Mouse (Mus musculus) cerebellum, adult 8-10 months (tissue): ENCODE measurements at regions not wholly inside any gene's neighbourhood (a gene's known extent, or its start where the extent isn't known, plus 50 kb on each side); places are given as distances from the start of the nearest gene placed in this dataset.

Source experiments
- DNase-seq: peaks from one replicate; pipeline ENCODE4 v3.0.0; 2022

DNA sequence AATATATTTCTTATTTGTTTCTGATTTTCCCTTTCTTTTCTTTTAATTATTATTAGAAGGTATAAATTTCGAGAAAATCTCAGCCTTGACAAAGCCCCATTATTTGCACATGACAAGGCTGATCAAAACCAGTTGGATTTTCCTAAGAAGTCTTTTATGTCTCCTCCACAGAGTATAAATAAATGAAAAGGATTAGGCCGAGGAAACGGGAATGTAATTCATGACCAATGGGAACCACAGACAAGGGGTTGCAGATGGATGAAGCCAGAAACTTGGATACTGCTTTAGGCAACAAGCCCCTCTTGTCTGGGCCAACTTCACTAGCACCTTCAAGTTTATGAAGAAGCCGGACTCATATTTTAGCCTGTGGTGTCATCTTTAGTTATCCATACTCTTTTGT, 542.4 kb downstream of the Epha4 start:
- DNase-seq = no peak

DNA sequence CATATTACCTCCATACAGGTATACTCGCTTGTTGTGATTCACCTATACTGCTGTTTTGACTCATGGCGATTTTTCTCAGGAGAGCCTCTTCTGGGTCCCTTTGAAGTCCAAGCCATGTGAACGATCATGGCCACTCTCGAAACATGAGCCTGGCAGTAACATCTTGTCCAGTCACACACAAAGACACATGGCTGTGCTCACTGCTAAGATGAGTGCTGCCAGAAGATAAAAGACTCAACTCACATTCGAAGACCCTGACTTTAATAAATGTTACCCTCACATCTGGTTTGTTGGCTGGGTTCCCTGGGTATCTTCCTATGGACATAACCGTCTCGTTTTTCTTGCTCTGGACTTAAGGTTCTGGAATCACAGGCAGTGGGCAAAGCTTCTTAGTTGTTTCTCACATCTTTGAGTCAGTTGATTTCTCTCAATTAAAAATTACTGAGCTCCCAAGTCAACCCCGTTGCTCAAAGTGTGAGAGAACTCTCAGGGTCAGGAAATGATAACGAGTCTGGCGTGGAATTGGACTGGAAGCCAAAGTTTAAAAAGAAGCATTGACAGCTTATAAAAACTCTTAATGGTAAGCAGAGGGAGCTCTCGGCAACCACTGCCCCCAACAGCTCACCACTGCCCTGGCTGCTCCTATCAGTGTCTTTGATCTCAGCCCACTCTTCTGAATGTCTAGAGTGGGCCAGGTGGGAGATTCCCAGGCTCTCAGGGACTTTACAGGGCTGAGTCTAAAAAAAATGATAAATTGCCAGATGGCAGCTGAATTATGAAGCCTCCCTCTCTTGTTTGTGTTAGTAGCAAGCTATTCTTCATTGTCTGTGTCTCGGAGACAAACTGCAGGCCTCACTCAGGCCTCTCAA, 539.6 kb downstream of the Epha4 start:
- DNase-seq = no peak

GRCm38 (mm10) chr1:76980498-76981152, 534.3 kb downstream of the Epha4 start:
- DNase-seq = no peak

GRCm38 (mm10) chr1:76993776-76994175, 521.1 kb downstream of the Epha4 start:
- DNase-seq = no peak

- no peak for DNase-seq
Observed at GRCm38 (mm10) chr1:77008001-77008400, 506.9 kb downstream of the Epha4 start.

DNA sequence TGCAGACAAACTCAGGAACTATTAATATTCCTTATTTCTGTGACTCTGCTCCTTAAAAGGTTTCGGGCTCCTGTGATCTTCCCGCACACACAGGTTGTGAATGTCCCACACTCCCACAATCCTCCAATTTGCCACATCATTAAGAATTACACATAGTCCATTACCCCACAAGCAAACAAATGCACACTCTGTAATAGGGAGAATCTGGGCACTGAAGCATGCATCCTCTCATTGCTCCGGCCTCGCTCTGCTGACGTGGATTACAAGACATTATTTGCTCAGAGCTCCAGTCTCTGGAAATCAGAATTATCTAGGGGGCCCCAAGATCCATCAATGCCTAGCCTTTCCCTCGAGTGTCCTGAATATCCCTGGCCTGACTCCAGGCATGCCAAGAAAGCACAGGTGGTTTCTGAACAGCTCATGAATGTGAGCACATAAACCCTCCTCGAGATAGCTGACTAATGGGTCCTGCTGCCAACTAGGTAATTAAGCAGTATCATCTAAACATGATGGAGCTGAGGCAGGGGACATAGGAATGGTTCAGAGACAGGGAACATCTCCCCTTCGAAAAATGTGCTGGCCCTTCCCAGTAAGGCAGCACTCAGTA, 504.2 kb downstream of the Epha4 start:
- DNase-seq = peak; percentile 9

DNA sequence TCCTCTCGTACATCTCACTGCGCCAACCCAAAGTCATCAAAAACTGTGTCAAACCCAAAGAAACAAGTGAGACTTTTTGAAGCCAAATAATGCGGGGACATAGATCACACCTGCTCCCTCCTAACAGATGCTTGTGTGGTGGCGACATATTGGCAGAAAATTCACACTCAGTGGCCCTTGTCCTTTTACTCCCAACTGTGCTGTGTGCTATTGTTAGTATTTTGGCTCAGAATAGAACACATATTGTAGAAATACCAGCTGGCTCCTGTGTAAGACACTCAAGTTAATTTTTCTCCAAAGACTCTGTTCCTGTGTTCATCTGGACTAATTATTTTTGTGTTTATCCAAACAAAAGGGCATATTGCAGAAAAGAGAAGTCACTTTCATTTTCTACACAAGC, 487.2 kb downstream of the Epha4 start:
- DNase-seq = peak; percentile 60

GRCm38 (mm10) chr1:77028216-77028615, 486.7 kb downstream of the Epha4 start:
- DNase-seq = peak; percentile 20

DNA sequence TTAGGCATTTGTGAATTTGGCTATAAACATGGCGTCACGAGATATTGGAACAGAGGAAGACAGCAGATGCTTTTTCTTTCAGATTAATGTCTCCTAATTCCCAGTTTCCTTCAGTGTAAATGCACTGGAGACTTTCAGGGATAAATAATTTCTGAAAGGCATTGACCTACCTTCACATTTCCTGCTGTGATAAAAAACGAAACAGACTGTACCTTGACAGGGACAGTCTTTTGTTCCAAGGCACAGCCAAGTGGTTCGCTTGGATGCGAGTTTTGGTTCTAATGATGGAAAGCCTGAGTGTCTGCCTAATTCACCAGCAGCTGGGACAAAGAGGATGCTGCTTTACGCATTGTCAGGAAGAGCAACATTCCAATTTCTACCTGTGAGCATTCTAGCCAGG, 485.8 kb downstream of the Epha4 start:
- DNase-seq = peak; percentile 21

DNA sequence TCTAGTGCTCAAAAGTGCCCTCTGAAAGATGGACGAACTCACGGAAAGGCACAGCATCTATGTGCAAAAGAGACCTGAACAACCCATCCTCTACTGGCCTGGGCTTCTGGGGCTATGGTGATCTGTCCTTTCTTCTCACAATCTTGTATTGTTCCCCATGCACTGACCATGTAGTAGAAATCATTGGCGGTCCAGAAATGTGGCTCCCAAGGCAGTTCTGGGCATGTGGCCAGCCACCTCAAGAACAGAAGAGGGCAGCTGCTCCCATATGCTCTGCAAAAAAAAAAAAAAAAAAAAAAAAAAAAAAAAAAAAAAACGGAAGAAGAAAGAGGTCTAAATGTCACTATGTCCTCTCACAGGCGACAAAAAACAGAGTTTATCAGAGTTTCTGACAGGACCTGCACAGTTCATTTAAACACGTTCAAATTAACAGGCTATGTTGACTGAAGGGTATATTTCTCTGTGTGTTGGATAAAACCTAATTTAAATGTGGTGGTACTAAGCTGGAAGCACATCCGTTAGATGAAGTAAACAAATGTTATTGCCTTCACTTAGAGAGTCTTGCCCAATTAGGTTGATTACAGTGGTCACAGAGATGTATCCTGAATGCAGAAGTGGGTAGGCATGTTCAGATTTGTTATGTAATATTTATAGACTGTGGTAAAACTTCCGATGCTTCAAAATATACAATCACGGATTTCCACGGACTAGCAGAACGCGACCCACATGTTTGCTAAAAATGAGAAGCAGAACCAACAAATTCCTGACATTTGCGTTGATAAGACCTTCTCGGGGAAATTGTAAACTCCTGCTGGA, 470.9 kb downstream of the Epha4 start:
- DNase-seq = peak; percentile 68

DNA sequence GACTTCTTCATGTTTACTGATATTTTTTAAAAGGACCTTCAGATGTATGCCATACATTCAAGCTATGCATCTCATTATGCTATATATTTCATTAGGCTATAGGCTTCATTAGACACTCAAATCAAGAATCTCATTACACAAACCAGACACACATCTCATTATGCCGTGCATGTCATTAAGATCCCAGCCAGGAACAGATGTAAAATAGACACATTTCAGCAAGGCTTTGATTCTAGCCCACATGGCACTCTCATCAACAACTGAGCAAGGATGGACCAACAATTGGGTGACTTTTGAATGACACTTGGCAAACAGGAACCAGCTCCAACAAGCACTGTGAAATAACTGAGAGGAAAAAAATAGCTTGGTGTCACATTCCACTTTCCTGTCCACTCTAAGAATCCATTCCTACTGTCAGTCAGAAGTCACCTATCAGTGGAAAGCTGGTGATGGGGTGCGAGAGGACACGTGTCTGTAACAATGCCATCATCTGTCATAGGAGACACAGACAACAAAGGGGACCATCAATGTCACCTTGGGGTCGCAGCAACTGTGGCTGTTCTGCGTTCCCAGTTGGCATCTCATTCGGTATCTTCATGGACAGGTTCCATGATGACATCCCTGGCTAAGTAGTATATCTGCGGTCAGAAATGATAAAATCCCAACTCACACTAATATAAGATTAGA, 466.0 kb downstream of the Epha4 start:
- DNase-seq = no peak

GRCm38 (mm10) chr1:77051239-77051638, 463.6 kb downstream of the Epha4 start:
- no peak for DNase-seq

DNA sequence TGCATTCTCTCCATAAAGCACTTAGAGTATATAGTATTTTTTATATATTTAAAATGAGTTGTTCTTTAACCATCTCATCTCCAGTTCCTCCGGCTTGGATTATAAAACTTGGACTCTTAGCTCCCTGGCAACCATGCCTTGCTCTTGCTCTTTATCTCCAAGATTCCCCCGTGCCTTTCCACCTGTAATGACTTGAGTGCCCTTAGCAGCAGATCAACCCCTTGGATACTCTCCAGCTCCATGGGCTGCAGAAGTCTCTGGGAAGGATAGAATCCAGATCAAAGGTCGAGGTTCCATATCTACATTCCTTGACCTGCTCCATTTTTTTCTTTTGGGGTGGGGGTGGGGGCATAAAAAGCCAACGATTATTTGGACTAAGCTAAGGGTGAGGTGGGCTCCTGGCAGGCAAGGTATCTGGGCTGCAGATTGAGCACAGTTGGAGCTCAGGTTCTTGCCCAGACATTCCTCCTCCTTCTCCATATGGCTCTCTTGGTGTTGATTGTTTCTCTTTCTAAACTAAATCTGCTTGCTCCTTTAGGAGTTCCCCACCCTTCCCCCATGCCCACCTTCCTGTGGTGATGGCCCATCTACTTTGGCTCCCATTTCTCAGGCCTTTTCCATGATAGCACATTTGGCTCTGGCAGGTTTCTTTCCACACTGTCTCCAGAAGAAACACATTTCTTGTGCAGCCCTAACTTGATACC, 460.9 kb downstream of the Epha4 start:
- peak; percentile 79 for DNase-seq

DNA sequence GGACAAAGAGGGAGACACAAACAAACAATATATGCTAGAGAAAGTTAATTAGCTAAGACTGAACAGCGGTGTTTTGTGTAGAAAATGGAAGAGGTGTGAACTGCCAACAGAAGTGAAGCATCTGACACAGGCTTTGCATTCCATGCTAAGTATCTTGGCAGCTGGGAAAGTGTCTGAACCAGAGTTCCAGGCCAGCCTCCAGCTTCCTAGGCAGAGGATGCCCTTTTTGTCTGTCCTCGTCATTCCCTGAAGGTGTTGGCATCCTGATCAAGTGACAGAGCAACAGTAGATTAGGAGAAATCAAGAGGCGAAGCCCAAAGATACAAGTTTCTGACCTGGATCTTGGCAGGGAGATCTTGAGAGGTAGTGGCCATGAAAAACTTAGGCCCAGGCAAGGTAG, 452.4 kb downstream of the Epha4 start:
- DNase-seq = no peak

DNA sequence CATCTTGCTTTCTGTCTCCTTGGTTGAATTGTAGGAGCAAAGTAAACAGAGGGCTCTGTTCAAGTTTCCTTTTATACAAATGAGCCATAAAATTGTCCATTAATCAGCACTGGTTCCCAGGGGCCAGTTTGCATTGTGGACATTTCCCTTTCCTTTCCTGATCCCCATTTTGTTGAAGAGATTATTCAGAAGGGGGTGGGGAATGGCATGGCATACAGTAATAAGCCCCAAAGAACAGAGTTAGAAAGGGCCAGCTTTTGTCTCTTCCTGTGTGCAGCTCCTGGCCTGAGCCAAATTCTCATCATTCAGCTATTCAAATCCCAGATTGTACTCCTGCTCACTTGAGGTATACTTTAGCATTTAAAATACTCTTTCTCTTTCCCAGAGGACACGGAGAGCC, 441.8 kb downstream of the Epha4 start:
- DNase-seq = no peak

GRCm38 (mm10) chr1:77074926-77075885, 439.7 kb downstream of the Epha4 start:
- peak; percentile 67 for DNase-seq

- DNase-seq = no peak
Observed at GRCm38 (mm10) chr1:77080767-77081166, 434.1 kb downstream of the Epha4 start.

GRCm38 (mm10) chr1:77081660-77082059, 433.2 kb downstream of the Epha4 start:
- peak; percentile 23 for DNase-seq

DNA sequence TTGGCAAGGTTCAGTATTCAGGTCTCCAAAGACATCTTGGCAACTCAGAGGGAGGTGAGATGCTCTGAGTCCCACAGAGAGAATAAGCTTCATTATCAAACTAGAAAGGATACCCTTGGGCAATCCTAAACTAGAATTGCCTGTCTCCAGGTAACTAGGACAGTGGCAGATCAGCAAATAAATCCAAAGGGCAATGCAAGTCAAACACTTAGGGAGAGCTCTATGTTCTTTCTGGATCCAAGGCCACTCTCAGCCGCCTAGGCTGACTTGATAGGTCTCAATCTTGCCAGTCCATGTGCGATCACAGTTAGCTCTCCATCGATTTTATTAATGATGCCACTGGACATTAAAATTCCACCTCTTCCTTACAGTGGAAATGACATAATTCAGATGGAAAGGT, 432.5 kb downstream of the Epha4 start:
- DNase-seq = no peak

GRCm38 (mm10) chr1:77093551-77093950, 421.3 kb downstream of the Epha4 start:
- DNase-seq = no peak
